Mouse (Mus musculus) limb, embryonic 12.5 days (tissue): Measurements from ENCODE around the gene Wnt1. TPM values are rescaled to one million over a fixed set of nuclear protein-coding genes. Genes with fewer than 3 reads are reported as not detected.

Source experiments
- ATAC-seq: fragments of 200-750 bp; cut with Nextera tagmentation; 2 replicates; pipeline ENCODE4 v1.8.0; 2017; ENCODE audit warnings: low read depth, moderate TSS enrichment; ENCODE audit not compliant: insufficient number of reproducible peaks, insufficient read depth, low FRiP score, low TSS enrichment
- H3K27ac ChIP-seq: fragments of 300-500 bp; sonication (generic); 2 replicates; pipeline ENCODE4 v1.5.1; 2016; ENCODE audit warnings: mild to moderate bottlenecking, moderate library complexity
- H3K27me3 ChIP-seq: fragments of 300-500 bp; sonication (generic); 2 replicates; pipeline ENCODE4 v1.6.1; 2016; ENCODE audit warnings: mild to moderate bottlenecking, moderate library complexity
- H3K36me3 ChIP-seq: fragments of 300-500 bp; sonication (generic); 2 replicates; pipeline ENCODE4 v1.6.1; 2016; ENCODE audit warnings: mild to moderate bottlenecking, moderate library complexity
- H3K4me1 ChIP-seq: fragments of 300-500 bp; sonication (generic); replicated peaks from 2 replicates; pipeline ENCODE4 v1.6.1; 2016
- H3K4me2 ChIP-seq: fragments of 300-500 bp; sonication (generic); 2 replicates; pipeline ENCODE4 v1.6.1; 2016; ENCODE audit warnings: mild to moderate bottlenecking, moderate library complexity
- H3K4me3 ChIP-seq: fragments of 300-500 bp; sonication (generic); replicated peaks from 2 replicates; pipeline ENCODE4 v1.5.1; 2016; ENCODE audit warnings: mild to moderate bottlenecking
- H3K9ac ChIP-seq: fragments of 300-500 bp; sonication (generic); replicated peaks from 2 replicates; pipeline ENCODE4 v1.6.1; 2016; ENCODE audit warnings: mild to moderate bottlenecking, moderate library complexity
- H3K9me3 ChIP-seq: fragments of 300-500 bp; sonication (generic); 2 replicates; pipeline ENCODE4 v1.6.1; 2016; ENCODE audit warnings: mild to moderate bottlenecking, moderate library complexity
- WGBS: fragments of 180-500 bp; shearing (Covaris S2); methylation state at CpG from one replicate; pipeline ENCODE4 v1.1.7; 2016; 5-methylcytosine and 5-hydroxymethylcytosine counted together
- polyA plus RNA-seq: library from polyadenylated mRNA; unstranded; fragments of >200 nt; fragmentation: Nextera tagmentation; extraction: Ambion mirVana; gene quantifications from 2 replicates; pipeline ENCODE4 v1.2.1, GENCODE M21; 2016

Gene Wnt1
- polyA plus RNA-seq, 1 experiment from 2014 or later: not detected

- Histone ChIP-seq H3K9me3 (no peaks in the 10 kb centered on the region), H3K9ac (peak within 1 kb of the TSS; percentile 85), H3K4me2 (peak within 1 kb of the TSS; percentile 73), H3K27me3 (peaks cover 11% of the 10 kb centered on the region), H3K27ac (peak within 1 kb of the TSS; percentile 83), H3K4me3 (peak within 1 kb of the TSS; percentile 99), H3K36me3 (peaks cover 29% of the 10 kb centered on the region), H3K4me1 (peaks cover 17% of the 10 kb centered on the region)
- under 1% methylated on average over 73 of the region's 76 CpGs for WGBS
- peak; percentile 85 for ATAC-seq
Measured at GRCm38 (mm10) chr15:98762670-98763529, 26.8 kb upstream of the Wnt1 start, which contains the start of gene Arf3. TSS of gene Arf3 (minus strand) at chr15:98763214.

GRCm38 (mm10) chr15:98765929-98766328 lies 23.7 kb upstream of the Wnt1 start:
- Histone ChIP-seq H3K4me1 (peaks cover 17% of the 10 kb centered on the region), H3K27me3 (peaks cover 41% of the 10 kb centered on the region), H3K4me2 (no peak overlapping the region), H3K9ac (0 out of 2 replicates have a peak overlapping the region, but pooled peaks have one; percentile 18), H3K27ac (no peak overlapping the region), H3K9me3 (no peaks in the 10 kb centered on the region), H3K36me3 (peaks cover under 1% of the 10 kb centered on the region; the same call in 1 of the 2 replicates), H3K4me3 (no peak overlapping the region)
- ATAC-seq: no peak
- 68% methylated on average over 4 of the region's 4 CpGs for WGBS

- H3K4me3 ChIP-seq: no peak overlapping the region
- no peaks in the 10 kb centered on the region for H3K36me3 ChIP-seq
- no peak overlapping the region for H3K27ac ChIP-seq
- ATAC-seq: no peak
- whole genome bisulfite sequencing: 27% methylated on average over 5 of the region's 5 CpGs
- H3K4me2 ChIP-seq: no peak overlapping the region
- H3K27me3 ChIP-seq: peaks cover 65% of the 10 kb centered on the region
- H3K9ac ChIP-seq: no peak overlapping the region
- H3K9me3 ChIP-seq: peaks cover 4% of the 10 kb centered on the region; the same call in 1 of the 2 replicates
- peaks cover 18% of the 10 kb centered on the region for H3K4me1 ChIP-seq
Measured at GRCm38 (mm10) chr15:98768259-98768658, 21.4 kb upstream of the Wnt1 start.

GRCm38 (mm10) chr15:98771813-98772425 lies 17.7 kb upstream of the Wnt1 start:
- Histone ChIP-seq H3K9ac (no peak overlapping the region), H3K36me3 (no peaks in the 10 kb centered on the region), H3K9me3 (peaks cover 4% of the 10 kb centered on the region; the same call in 1 of the 2 replicates), H3K27ac (no peak overlapping the region), H3K4me3 (peak overlapping the region; percentile 34), H3K4me2 (peak overlapping the region; percentile 57), H3K4me1 (peaks cover 27% of the 10 kb centered on the region), H3K27me3 (peaks cover 94% of the 10 kb centered on the region)
- ATAC-seq: no peak
- 8% methylated on average over 12 of the region's 12 CpGs for WGBS

- peaks cover 100% of the 10 kb centered on the region for H3K27me3 ChIP-seq
- ATAC-seq: no peak
- no peak overlapping the region for H3K9ac ChIP-seq
- H3K36me3 ChIP-seq: no peaks in the 10 kb centered on the region
- H3K4me1 ChIP-seq: peaks cover 34% of the 10 kb centered on the region
- 3% methylated on average over 36 of the region's 36 CpGs for WGBS
- H3K4me2 ChIP-seq: peak overlapping the region; percentile 57
- peaks cover 4% of the 10 kb centered on the region; the same call in 1 of the 2 replicates for H3K9me3 ChIP-seq
- H3K27ac ChIP-seq: no peak overlapping the region
- H3K4me3 ChIP-seq: peak overlapping the region; percentile 34
Measured at GRCm38 (mm10) chr15:98772511-98773211, 17.0 kb upstream of the Wnt1 start.

- whole genome bisulfite sequencing: 5% methylated on average over 15 of the region's 15 CpGs
- H3K4me1 ChIP-seq: peaks cover 41% of the 10 kb centered on the region
Measured at GRCm38 (mm10) chr15:98774096-98774495, 15.6 kb upstream of the Wnt1 start.

GRCm38 (mm10) chr15:98775533-98775932 lies 14.1 kb upstream of the Wnt1 start:
- 0% methylated on average over 5 of the region's 5 CpGs for WGBS
- H3K9me3 ChIP-seq: peaks cover 4% of the 10 kb centered on the region; the same call in 1 of the 2 replicates
- no peaks in the 10 kb centered on the region for H3K36me3 ChIP-seq
- peaks cover 41% of the 10 kb centered on the region for H3K4me1 ChIP-seq
- no peak overlapping the region for H3K9ac ChIP-seq
- H3K27ac ChIP-seq: no peak overlapping the region
- peaks cover 100% of the 10 kb centered on the region for H3K27me3 ChIP-seq
- ATAC-seq: no peak
- H3K4me2 ChIP-seq: peak overlapping the region; percentile 50
- H3K4me3 ChIP-seq: peak overlapping the region; percentile 31; the same call in 1 of the 2 replicates

More at GRCm38 (mm10) chr15:98774096-98774495, 15.6 kb upstream of the Wnt1 start:
- H3K27me3 ChIP-seq: peaks cover 100% of the 10 kb centered on the region
- H3K9ac ChIP-seq: no peak overlapping the region
- H3K4me3 ChIP-seq: no peak overlapping the region
- peaks cover 4% of the 10 kb centered on the region; the same call in 1 of the 2 replicates for H3K9me3 ChIP-seq
- H3K4me2 ChIP-seq: no peak overlapping the region
- no peak overlapping the region for H3K27ac ChIP-seq
- no peaks in the 10 kb centered on the region for H3K36me3 ChIP-seq
- no peak for ATAC-seq

- H3K9ac ChIP-seq: peak overlapping the region; percentile 27
- H3K36me3 ChIP-seq: no peaks in the 10 kb centered on the region
- under 1% methylated on average over 61 of the region's 62 CpGs for WGBS
- peak overlapping the region; percentile 50 for H3K4me2 ChIP-seq
- peaks cover 100% of the 10 kb centered on the region for H3K27me3 ChIP-seq
- H3K4me3 ChIP-seq: peak overlapping the region; percentile 31
- H3K9me3 ChIP-seq: peaks cover 4% of the 10 kb centered on the region; the same call in 1 of the 2 replicates
- peak; percentile 18; the same call in 1 of the 2 replicates for ATAC-seq
- peak overlapping the region; percentile 45; the same call in 1 of the 2 replicates for H3K27ac ChIP-seq
- H3K4me1 ChIP-seq: peaks cover 41% of the 10 kb centered on the region
Measured at GRCm38 (mm10) chr15:98776280-98777004, 13.2 kb upstream of the Wnt1 start.

- ATAC-seq: no peak
- Histone ChIP-seq H3K27ac (no peak overlapping the region), H3K4me3 (peak overlapping the region; percentile 31), H3K27me3 (peaks cover 100% of the 10 kb centered on the region), H3K4me1 (peaks cover 38% of the 10 kb centered on the region), H3K9me3 (peaks cover 4% of the 10 kb centered on the region; the same call in 1 of the 2 replicates), H3K36me3 (no peaks in the 10 kb centered on the region), H3K9ac (no peak overlapping the region), H3K4me2 (peak overlapping the region; percentile 50)
- WGBS: 1% methylated on average over 19 of the region's 19 CpGs
Measured at GRCm38 (mm10) chr15:98777005-98777616, 12.5 kb upstream of the Wnt1 start.

GRCm38 (mm10) chr15:98777762-98778161 lies 11.9 kb upstream of the Wnt1 start, which contains the start of gene Wnt10b:
TSS of gene Wnt10b (minus strand) at chr15:98778150.
- H3K9ac ChIP-seq: no peak within 1 kb of the TSS
- H3K27me3 ChIP-seq: peaks cover 100% of the 10 kb centered on the region

More at GRCm38 (mm10) chr15:98777762-98778161, 11.9 kb upstream of the Wnt1 start, which contains the start of gene Wnt10b:
- WGBS: under 1% methylated on average over 25 of the region's 33 CpGs
- H3K4me2 ChIP-seq: peak within 1 kb of the TSS; percentile 50
- H3K36me3 ChIP-seq: no peaks in the 10 kb centered on the region
- H3K4me1 ChIP-seq: peaks cover 32% of the 10 kb centered on the region
- ATAC-seq: no peak
- no peak within 1 kb of the TSS for H3K27ac ChIP-seq
- peak within 1 kb of the TSS; percentile 31 for H3K4me3 ChIP-seq
- peaks cover 4% of the 10 kb centered on the region; the same call in 1 of the 2 replicates for H3K9me3 ChIP-seq
